Mouse (Mus musculus) heart, postnatal 0 days (tissue): ENCODE measurements around the gene Pak6.

Experiments
- CTCF ChIP-seq: IDR thresholded peaks from 2 replicates; pipeline ENCODE4 v1.5.1; 2016; ENCODE audit warnings: antibody characterized with exemption, control low read depth, low read depth
- EP300 ChIP-seq: IDR thresholded peaks from 2 replicates; pipeline ENCODE4 v1.6.1; 2016; ENCODE audit warnings: antibody characterized with exemption, low read depth

DNA sequence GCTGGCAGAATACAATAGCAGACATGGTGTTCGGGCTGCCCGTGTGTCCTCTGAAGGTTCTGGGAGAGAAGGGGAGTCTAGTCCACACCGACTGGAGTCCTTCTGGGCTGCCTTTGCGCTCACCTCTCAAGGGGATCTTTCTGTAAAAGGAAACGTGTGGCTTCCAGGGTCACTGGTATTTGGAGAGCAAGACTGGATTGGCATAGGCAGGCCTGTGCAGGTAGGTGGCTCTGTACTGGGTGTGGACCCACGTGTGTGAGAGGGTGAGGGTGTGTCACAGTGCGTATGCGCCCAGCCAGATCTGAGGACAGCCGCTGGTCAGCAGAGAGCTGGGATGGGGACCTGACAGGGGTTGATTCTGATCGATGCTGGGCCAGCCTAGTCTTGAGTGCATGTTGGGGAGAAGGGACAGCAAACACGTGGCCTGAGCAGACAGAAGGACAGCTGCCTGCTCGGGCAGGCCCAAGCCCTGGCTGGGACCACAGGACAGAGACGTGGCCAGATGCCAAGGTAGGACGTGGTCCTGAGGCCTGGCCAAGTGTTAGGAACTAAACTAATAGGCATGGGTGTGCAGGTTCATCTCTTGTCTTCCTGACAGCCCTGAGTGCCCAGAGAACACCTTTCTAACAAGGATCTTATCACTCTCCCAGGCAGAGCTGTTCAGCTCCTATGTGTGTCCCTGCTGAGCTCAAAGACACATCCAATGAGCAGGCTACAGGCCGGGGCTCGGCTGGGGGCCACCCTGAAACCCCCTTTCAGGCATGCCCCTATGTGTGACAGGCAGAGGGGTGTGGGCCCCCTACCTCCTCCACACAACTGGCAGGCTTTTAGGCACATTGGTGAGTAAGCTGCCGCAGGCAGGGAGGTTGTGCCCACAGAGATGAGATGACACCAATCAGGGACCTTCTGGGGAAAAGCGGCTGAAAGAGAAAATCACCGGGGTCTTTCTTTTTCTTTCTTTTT is 982 bp downstream of the Pak6 start:
- TF ChIP-seq CTCF (no peak), EP300 (no peak)
